Mouse (Mus musculus) brain, embryonic 14.5 days (tissue): ENCODE data around the gene Mettl17.

ENCODE experiments used
- CTCF ChIP-seq: fragments of 200-500 bp; IDR thresholded peaks from 2 replicates; pipeline ENCODE4 v1.5.1; 2012; ENCODE audit warnings: inconsistent platforms, mild to moderate bottlenecking, moderate library complexity, borderline replicate concordance; ENCODE audit not compliant: insufficient read depth, insufficient read length; ENCODE audit errors: extremely low read depth
- POLR2A ChIP-seq: fragments of 200-500 bp; IDR thresholded peaks from 2 replicates; pipeline ENCODE4 v1.6.1; 2012; ENCODE audit warnings: mild to moderate bottlenecking, inconsistent platforms, borderline replicate concordance; ENCODE audit not compliant: poor library complexity, insufficient read depth, insufficient read length, severe bottlenecking; ENCODE audit errors: extremely low read depth

- no peak for TF ChIP-seq CTCF
- no peak for TF ChIP-seq POLR2A
These were observed 554 bp upstream of the Mettl17 start for GRCm38 (mm10) chr14:51884031-51884544.
